Mouse (Mus musculus): ENCODE results near the gene St5. TPM values are rescaled to one million over a fixed set of nuclear protein-coding genes. Genes with fewer than 3 reads are reported as not detected.
A peak's percentile ranks its signal among the peaks of the same experiment; 100 is the strongest.

St5 gene
- polyA plus RNA-seq, 1 experiment from 2014 or later: 43.2 TPM

GRCm38 (mm10) chr7:109610348-109610747 is 93.1 kb downstream of the St5 start:
- H3K27me3 ChIP-seq (ENCODE audit: control insufficient read depth, insufficient read depth, low read length): no peaks in the 10 kb centered on the region
- no peak overlapping the region for H3K4me2 ChIP-seq (ENCODE audit: low read depth, low read length)
- H3K4me1 ChIP-seq (ENCODE audit: control insufficient read depth, insufficient read depth, low read length): peaks cover 56% of the 10 kb centered on the region
- H3K4me3 ChIP-seq (ENCODE audit: low read length): no peak overlapping the region
- ATAC-seq (replicated peaks; ENCODE audit: extremely low read depth, insufficient read depth, low FRiP score): no peak
- 85% methylated on average over 2 of the region's 2 CpGs for WGBS
- no peaks in the 10 kb centered on the region for H3K9me3 ChIP-seq (replicated peaks; ENCODE audit: control insufficient read depth, low read length)
- no peaks in the 10 kb centered on the region for H3K36me3 ChIP-seq (ENCODE audit: control insufficient read depth, insufficient read depth)
- H3K27ac ChIP-seq (ENCODE audit: low read length): no peak overlapping the region
- H3K9ac ChIP-seq (ENCODE audit: low read length): no peak overlapping the region

- H3K4me1 ChIP-seq (ENCODE audit: control insufficient read depth, insufficient read depth, low read length): peaks cover 51% of the 10 kb centered on the region
- ATAC-seq (replicated peaks; ENCODE audit: extremely low read depth, insufficient read depth, low FRiP score): no peak
- no peaks in the 10 kb centered on the region for H3K9me3 ChIP-seq (replicated peaks; ENCODE audit: control insufficient read depth, low read length)
- H3K27me3 ChIP-seq (ENCODE audit: control insufficient read depth, insufficient read depth, low read length): no peaks in the 10 kb centered on the region
- no peak overlapping the region for H3K27ac ChIP-seq (ENCODE audit: low read length)
- no peak overlapping the region for H3K9ac ChIP-seq (ENCODE audit: low read length)
- WGBS: 71% methylated on average over 6 of the region's 6 CpGs
- no peak overlapping the region for H3K4me2 ChIP-seq (ENCODE audit: low read depth, low read length)
- no peaks in the 10 kb centered on the region for H3K36me3 ChIP-seq (ENCODE audit: control insufficient read depth, insufficient read depth)
- no peak overlapping the region for H3K4me3 ChIP-seq (ENCODE audit: low read length)
Measured at GRCm38 (mm10) chr7:109609565-109610345, 93.7 kb downstream of the St5 start.

- Histone ChIP-seq H3K27me3 (ENCODE audit: control insufficient read depth, insufficient read depth, low read length) (no peaks in the 10 kb centered on the region), H3K27ac (ENCODE audit: low read length) (peak overlapping the region; percentile 64), H3K4me2 (ENCODE audit: low read depth, low read length) (no peak overlapping the region), H3K4me3 (ENCODE audit: low read length) (no peak overlapping the region), H3K4me1 (ENCODE audit: control insufficient read depth, insufficient read depth, low read length) (peaks cover 42% of the 10 kb centered on the region), H3K9me3 (replicated peaks; ENCODE audit: control insufficient read depth, low read length) (no peaks in the 10 kb centered on the region), H3K36me3 (ENCODE audit: control insufficient read depth, insufficient read depth) (no peaks in the 10 kb centered on the region), H3K9ac (ENCODE audit: low read length) (no peak overlapping the region)
- ATAC-seq (replicated peaks; ENCODE audit: extremely low read depth, insufficient read depth, low FRiP score): no peak
- WGBS: 70% methylated on average over 6 of the region's 6 CpGs
Measured at GRCm38 (mm10) chr7:109608831-109609230, 94.6 kb downstream of the St5 start.

- no peaks in the 10 kb centered on the region for H3K9me3 ChIP-seq (replicated peaks; ENCODE audit: control insufficient read depth, low read length)
- H3K36me3 ChIP-seq (ENCODE audit: control insufficient read depth, insufficient read depth): no peaks in the 10 kb centered on the region
- H3K9ac ChIP-seq (ENCODE audit: low read length): peak overlapping the region; percentile 58; the same call in 1 of the 2 replicates
- no peak overlapping the region for H3K4me3 ChIP-seq (ENCODE audit: low read length)
- no peaks in the 10 kb centered on the region for H3K27me3 ChIP-seq (ENCODE audit: control insufficient read depth, insufficient read depth, low read length)
- H3K4me1 ChIP-seq (ENCODE audit: control insufficient read depth, insufficient read depth, low read length): peaks cover 47% of the 10 kb centered on the region
- no peak overlapping the region for H3K4me2 ChIP-seq (ENCODE audit: low read depth, low read length)
- ATAC-seq (replicated peaks; ENCODE audit: extremely low read depth, insufficient read depth, low FRiP score): no peak
- peak overlapping the region; percentile 64 for H3K27ac ChIP-seq (ENCODE audit: low read length)
- 58% methylated on average over 7 of the region's 7 CpGs for WGBS
Measured at GRCm38 (mm10) chr7:109606994-109607610, 96.3 kb downstream of the St5 start.

- no peaks in the 10 kb centered on the region for H3K36me3 ChIP-seq (ENCODE audit: control insufficient read depth, insufficient read depth)
- H3K9ac ChIP-seq (ENCODE audit: low read length): peak overlapping the region; percentile 31
- H3K9me3 ChIP-seq (replicated peaks; ENCODE audit: control insufficient read depth, low read length): no peaks in the 10 kb centered on the region
- peak overlapping the region; percentile 4; the same call in 1 of the 2 replicates for H3K4me2 ChIP-seq (ENCODE audit: low read depth, low read length)
- 56% methylated on average over 5 of the region's 5 CpGs for whole genome bisulfite sequencing
- H3K27ac ChIP-seq (ENCODE audit: low read length): peak overlapping the region; percentile 88
- H3K4me3 ChIP-seq (ENCODE audit: low read length): no peak overlapping the region
- no peaks in the 10 kb centered on the region for H3K27me3 ChIP-seq (ENCODE audit: control insufficient read depth, insufficient read depth, low read length)
- H3K4me1 ChIP-seq (ENCODE audit: control insufficient read depth, insufficient read depth, low read length): peaks cover 55% of the 10 kb centered on the region
- ATAC-seq (replicated peaks; ENCODE audit: extremely low read depth, insufficient read depth, low FRiP score): peak; percentile 75
Measured at GRCm38 (mm10) chr7:109602562-109602961, 100.8 kb downstream of the St5 start.

- Histone ChIP-seq H3K4me1 (ENCODE audit: control insufficient read depth, insufficient read depth, low read length) (peaks cover 50% of the 10 kb centered on the region), H3K4me2 (ENCODE audit: low read depth, low read length) (peak overlapping the region; percentile 4; the same call in 1 of the 2 replicates), H3K9me3 (replicated peaks; ENCODE audit: control insufficient read depth, low read length) (no peaks in the 10 kb centered on the region), H3K9ac (ENCODE audit: low read length) (peak overlapping the region; percentile 31), H3K27me3 (ENCODE audit: control insufficient read depth, insufficient read depth, low read length) (no peaks in the 10 kb centered on the region), H3K4me3 (ENCODE audit: low read length) (no peak overlapping the region), H3K36me3 (ENCODE audit: control insufficient read depth, insufficient read depth) (no peaks in the 10 kb centered on the region), H3K27ac (ENCODE audit: low read length) (peak overlapping the region; percentile 88)
- no peak for ATAC-seq (replicated peaks; ENCODE audit: extremely low read depth, insufficient read depth, low FRiP score)
Measured at GRCm38 (mm10) chr7:109602022-109602421, 101.4 kb downstream of the St5 start.

- Histone ChIP-seq H3K27me3 (ENCODE audit: control insufficient read depth, insufficient read depth, low read length) (no peaks in the 10 kb centered on the region), H3K27ac (ENCODE audit: low read length) (peak overlapping the region; percentile 74), H3K9ac (ENCODE audit: low read length) (peak overlapping the region; percentile 34), H3K4me3 (ENCODE audit: low read length) (no peak overlapping the region), H3K9me3 (replicated peaks; ENCODE audit: control insufficient read depth, low read length) (no peaks in the 10 kb centered on the region), H3K4me2 (ENCODE audit: low read depth, low read length) (no peak overlapping the region), H3K36me3 (ENCODE audit: control insufficient read depth, insufficient read depth) (no peaks in the 10 kb centered on the region), H3K4me1 (ENCODE audit: control insufficient read depth, insufficient read depth, low read length) (peaks cover 42% of the 10 kb centered on the region)
- no peak for ATAC-seq (replicated peaks; ENCODE audit: extremely low read depth, insufficient read depth, low FRiP score)
- 41% methylated on average over 3 of the region's 3 CpGs for WGBS
Measured at GRCm38 (mm10) chr7:109600702-109601101, 102.7 kb downstream of the St5 start.

GRCm38 (mm10) chr7:109599998-109600397 is 103.4 kb downstream of the St5 start:
- no peak for ATAC-seq (replicated peaks; ENCODE audit: extremely low read depth, insufficient read depth, low FRiP score)
- Histone ChIP-seq H3K27me3 (ENCODE audit: control insufficient read depth, insufficient read depth, low read length) (no peaks in the 10 kb centered on the region), H3K9me3 (replicated peaks; ENCODE audit: control insufficient read depth, low read length) (no peaks in the 10 kb centered on the region), H3K36me3 (ENCODE audit: control insufficient read depth, insufficient read depth) (no peaks in the 10 kb centered on the region), H3K4me2 (ENCODE audit: low read depth, low read length) (no peak overlapping the region), H3K9ac (ENCODE audit: low read length) (peak overlapping the region; percentile 8; the same call in 1 of the 2 replicates), H3K27ac (ENCODE audit: low read length) (peak overlapping the region; percentile 74), H3K4me3 (ENCODE audit: low read length) (no peak overlapping the region), H3K4me1 (ENCODE audit: control insufficient read depth, insufficient read depth, low read length) (peaks cover 42% of the 10 kb centered on the region)
- 42% methylated on average over 4 of the region's 4 CpGs for WGBS

GRCm38 (mm10) chr7:109594845-109595531 is 108.4 kb downstream of the St5 start:
- H3K9ac ChIP-seq (ENCODE audit: low read length): no peak overlapping the region
- peaks cover 39% of the 10 kb centered on the region for H3K4me1 ChIP-seq (ENCODE audit: control insufficient read depth, insufficient read depth, low read length)
- H3K9me3 ChIP-seq (replicated peaks; ENCODE audit: control insufficient read depth, low read length): no peaks in the 10 kb centered on the region
- no peaks in the 10 kb centered on the region for H3K36me3 ChIP-seq (ENCODE audit: control insufficient read depth, insufficient read depth)
- H3K4me2 ChIP-seq (ENCODE audit: low read depth, low read length): no peak overlapping the region
- no peak overlapping the region for H3K27ac ChIP-seq (ENCODE audit: low read length)
- no peak for ATAC-seq (replicated peaks; ENCODE audit: extremely low read depth, insufficient read depth, low FRiP score)
- H3K4me3 ChIP-seq (ENCODE audit: low read length): no peak overlapping the region
- H3K27me3 ChIP-seq (ENCODE audit: control insufficient read depth, insufficient read depth, low read length): no peaks in the 10 kb centered on the region
- 74% methylated on average over 2 of the region's 2 CpGs for WGBS

All from heart, embryonic 16.5 days (tissue).